Mouse (Mus musculus): ENCODE results near the gene Pdlim5. TPM values are rescaled to one million over a fixed set of nuclear protein-coding genes. Genes with fewer than 3 reads are reported as not detected.

Gene Pdlim5
- total RNA-seq, 2 experiments from 2014 or later: 24.8 to 26.8 TPM

DNA sequence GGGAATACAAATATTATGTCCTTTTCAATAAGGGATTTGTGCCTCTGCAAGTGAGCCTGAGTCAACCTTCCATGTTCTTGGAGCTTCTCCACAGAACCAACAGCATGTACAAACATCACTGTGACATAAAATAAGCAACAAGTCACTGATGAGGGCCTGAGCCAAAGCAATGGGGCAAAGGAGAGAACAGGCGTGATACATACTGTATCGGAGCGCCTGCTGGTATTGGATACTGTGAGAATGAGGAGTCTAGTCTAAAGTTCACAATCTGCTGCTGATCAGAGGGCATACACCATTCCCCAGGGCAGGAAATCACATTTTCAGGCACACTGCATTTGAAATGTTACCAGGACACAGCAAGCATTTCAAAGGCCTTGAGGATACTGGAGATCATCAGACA, 119.0 kb downstream of the Pdlim5 start:
- no peak for DNase-seq (ENCODE audit: low spot score in 2 of 2)

DNA sequence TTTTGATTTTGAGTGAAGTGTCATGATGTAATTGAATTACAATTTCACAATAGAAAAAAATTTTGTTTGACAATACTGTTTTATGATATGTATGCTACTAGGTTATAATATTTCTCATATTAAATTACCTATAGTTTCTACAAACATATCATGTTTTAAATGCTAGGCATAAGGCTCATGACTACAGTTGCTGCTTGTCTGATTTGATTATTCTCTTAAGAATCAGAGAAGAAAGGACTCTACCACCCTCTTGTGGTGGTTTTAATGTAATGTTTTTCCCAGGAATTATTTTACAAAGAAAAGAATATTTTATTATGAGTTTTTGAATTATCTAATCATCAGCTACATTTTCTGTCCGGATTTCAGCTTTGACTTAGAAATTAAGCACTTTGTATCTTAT, 120.5 kb downstream of the Pdlim5 start:
- peak in 1 of 2 experiments; percentile 16 for DNase-seq (ENCODE audit: low spot score in 2 of 2)

GRCm38 (mm10) chr3:142274451-142274850, 121.0 kb downstream of the Pdlim5 start:
- no peak for DNase-seq (ENCODE audit: low spot score in 2 of 2)

DNA sequence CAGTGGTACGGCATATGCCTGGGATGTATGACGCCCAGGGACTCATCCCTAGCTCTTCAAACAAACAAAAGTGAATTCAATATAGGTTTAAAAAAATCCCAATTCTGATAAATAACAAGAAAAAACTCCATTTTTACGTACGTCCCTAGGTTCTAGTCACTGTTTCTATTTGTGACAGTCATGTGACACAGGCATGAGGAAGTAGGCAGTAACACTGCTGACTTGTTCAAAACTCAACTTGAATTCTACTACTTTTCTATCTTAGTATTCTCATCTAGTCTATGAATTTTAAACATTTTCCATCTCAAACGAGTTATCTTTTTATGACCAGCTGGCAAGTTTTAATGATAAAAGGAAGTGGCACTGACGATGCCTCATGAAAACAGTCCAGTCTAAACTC, 122.2 kb downstream of the Pdlim5 start:
- DNase-seq (ENCODE audit: low spot score in 2 of 2): no peak

GRCm38 (mm10) chr3:142256371-142256770, 139.1 kb downstream of the Pdlim5 start:
- DNase-seq (ENCODE audit: low spot score in 2 of 2): no peak

DNA sequence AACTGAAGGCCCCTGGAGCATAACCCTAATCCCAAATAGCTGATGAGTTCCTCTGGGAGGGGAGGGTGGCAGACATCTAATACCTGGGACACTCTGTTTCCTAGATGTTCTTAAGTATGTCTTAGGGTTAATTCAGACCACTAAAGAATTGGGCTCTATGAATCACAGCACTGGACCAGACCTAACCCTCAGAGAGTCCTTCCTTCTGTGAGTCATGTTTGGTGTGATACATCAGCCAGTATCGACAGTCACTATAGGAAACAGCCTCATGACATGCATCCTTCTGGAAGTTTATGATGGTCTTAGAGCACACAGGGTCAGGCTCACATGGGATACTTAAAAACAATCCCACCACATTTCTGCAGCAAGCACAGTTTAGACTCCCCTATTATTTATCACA, 143.4 kb downstream of the Pdlim5 start:
- DNase-seq (ENCODE audit: low spot score in 2 of 2): no peak

- no peak for DNase-seq (ENCODE audit: low spot score in 2 of 2)
These were observed 146.0 kb downstream of the Pdlim5 start for GRCm38 (mm10) chr3:142249458-142249857.

DNA sequence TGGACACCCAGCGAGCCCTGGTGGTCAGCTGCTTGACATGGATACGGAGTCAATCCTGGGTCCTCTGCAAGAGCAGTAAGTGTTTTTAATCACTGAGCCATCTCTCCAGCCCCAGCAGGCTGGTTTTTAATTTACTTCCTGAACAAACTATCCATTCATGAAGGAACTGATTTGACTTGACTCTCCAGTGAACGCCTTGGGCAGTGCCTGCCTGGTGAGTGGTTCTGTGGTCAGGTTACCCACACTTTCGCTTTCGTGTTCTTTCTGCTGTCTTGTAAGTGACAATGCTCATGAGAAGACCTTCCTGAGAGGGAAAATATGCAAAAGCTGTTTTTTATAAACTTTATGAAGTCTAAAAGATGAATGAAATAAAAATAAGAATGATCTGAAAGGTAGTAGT, 152.2 kb downstream of the Pdlim5 start:
- DNase-seq (ENCODE audit: low spot score in 2 of 2): no peak

GRCm38 (mm10) chr3:142239298-142239697, 156.2 kb downstream of the Pdlim5 start:
- DNase-seq (ENCODE audit: low spot score in 2 of 2): no peak

DNA sequence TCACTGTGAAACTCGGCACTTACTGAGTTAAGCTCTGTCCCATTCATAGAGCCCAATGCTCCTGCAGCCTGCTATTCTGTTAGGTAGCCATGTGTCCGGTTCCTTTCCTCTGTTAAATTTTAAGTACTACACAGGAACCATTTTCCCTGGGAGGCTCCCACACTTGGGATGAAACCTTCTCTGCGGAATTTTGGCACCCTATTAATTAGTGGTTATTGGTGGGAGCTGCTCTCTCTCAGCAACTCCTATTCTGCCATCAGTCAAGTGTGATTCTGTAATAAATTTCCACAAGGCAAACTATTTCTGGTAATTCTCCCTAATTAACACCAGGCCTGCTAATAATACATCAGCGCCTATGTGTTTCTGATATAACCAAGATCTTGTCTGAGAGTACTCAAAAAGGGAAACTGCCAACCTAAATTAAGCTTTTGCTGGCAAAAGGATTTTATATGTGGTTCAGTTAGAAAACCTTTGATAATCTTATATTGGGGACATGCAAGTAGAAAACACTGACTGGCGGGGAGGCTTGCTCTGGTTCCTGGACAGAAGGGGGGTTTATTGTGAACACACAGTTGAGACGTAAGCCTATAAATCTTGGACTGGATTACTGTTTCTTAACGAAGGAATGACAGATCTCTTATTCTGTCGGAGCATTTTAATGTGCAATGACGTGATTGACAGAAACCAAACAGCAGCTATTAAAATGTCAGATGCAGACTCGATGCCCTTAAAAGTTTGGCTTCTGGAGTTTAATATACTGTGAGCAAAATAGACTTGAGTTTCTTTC, 157.0 kb downstream of the Pdlim5 start:
- no peak for DNase-seq (ENCODE audit: low spot score in 2 of 2)

GRCm38 (mm10) chr3:142237621-142238020, 157.9 kb downstream of the Pdlim5 start:
- DNase-seq (ENCODE audit: low spot score in 2 of 2): no peak

DNA sequence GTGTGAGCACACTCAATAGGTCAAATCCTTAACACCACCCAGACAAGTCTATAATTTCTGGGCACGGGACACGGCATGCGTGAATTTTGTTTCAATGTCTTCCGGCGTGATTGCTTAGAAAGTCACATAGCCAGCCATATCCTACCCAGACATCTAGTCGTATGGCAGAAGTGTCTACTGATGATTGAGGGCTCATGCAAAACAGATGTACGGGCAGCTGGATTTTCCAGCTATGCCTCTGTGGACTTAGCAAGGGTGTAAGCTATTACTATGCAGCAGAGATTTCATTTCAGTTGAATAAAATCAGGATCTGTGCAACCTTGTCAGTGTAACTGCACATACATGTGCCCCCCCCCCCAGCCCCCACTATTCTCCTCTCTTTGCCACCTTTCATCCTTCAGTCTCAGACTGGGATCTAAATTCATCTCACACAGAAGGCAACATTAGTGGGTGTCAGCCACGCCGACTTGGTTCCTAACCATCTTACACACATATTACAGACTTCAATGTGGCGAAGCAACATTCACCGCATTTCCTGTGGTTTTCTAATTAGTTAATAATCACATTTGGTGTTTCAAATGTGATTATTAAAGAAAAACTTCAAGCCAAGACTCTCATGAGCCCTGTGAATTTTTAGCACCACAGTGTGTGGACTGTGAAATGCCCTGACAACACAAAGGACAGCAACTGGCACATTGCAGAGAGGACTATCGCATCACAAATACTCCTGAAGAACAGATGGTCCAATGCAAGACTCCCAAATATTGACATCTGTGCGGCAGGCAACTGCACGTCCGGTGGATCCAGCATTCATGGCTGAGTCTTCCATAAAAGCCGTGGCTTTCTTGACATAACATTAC, 161.7 kb downstream of the Pdlim5 start:
- no peak for DNase-seq (ENCODE audit: low spot score in 2 of 2)

DNA sequence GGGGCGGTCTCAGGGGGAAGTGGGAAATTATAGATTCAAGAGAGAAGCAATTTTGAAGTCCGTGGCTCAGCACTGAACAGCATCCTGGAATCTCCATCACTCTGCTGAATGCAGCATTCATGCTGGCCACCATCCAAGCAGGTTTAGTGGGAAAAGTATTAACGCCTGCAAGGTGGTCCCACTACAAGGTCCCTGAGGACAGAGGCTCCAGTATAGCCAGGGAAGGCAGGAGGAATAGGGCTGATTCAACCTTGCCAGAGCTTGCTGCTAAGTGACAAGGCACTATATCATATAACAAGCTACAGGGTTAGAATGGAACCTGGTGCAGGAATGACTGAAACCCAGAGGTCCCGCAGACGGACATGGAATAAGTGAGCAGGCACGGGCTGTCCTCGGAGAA, 166.8 kb downstream of the Pdlim5 start:
- DNase-seq (ENCODE audit: low spot score in 2 of 2): no peak

GRCm38 (mm10) chr3:142222471-142223103, 172.9 kb downstream of the Pdlim5 start:
- no peak for DNase-seq (ENCODE audit: low spot score in 2 of 2)

- no peak for DNase-seq (ENCODE audit: low spot score in 2 of 2)
These were observed 175.6 kb downstream of the Pdlim5 start for GRCm38 (mm10) chr3:142219910-142220309.

- DNase-seq (ENCODE audit: low spot score in 2 of 2): no peak
These were observed 182.7 kb downstream of the Pdlim5 start for GRCm38 (mm10) chr3:142212821-142213220.

DNA sequence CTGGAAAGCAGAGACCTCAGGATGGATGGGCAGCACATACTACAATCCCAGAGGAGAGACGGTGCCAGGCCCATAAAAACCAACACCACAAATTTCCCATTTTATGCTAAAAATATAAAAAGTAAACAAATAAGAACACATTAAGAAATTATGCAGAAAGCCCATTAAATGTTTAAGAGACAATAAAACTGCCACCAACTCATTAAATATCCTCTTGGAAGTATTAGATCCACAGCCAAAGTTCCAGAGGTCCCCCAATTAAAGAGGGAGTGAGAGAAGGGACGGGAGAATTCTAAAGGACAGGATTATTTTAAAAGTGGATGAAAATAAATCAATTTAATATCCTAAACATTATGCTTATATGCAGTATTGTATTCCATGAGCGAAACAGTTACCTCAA, 183.3 kb downstream of the Pdlim5 start:
- no peak for DNase-seq (ENCODE audit: low spot score in 2 of 2)

GRCm38 (mm10) chr3:142209981-142210380, 185.5 kb downstream of the Pdlim5 start:
- DNase-seq (ENCODE audit: low spot score in 2 of 2): no peak

DNA sequence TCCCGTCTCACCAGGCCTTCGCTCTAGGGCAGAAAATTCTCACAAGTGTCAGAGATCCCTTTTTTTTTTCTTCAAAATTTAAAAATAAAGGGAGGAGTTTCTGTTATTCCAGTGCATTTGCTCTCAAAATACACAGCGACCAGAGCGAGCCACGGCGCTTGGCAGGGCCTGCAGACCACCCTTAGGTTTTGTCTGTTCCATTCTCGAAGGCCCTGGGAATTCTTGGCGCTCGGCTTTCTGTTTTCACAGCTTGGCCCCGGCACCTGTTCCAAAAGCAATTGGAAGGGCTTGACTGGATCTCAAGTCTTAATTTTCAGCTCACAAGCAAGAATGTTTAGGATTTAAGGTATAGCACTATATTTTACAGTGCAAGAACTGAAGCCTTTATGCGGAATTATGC, 186.4 kb downstream of the Pdlim5 start:
- DNase-seq (ENCODE audit: low spot score in 2 of 2): no peak

DNA sequence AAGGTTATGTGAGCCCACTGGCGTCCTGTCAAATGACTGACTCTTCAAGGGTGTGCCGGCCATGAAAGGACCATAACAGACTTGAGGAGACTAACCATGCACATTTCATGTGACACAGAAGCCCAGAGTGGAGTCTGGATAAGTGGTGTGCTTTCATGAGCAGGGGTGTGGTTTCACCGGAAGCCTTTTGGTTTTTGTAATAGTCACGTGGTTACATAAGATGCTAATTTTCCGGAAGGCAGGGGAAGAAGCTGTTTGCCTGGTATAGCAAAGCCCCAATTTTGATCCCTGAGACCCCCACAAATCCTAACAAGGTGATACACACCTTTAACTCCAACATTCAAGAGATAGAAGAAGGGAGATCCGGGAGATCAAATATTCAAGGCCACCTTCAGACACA, 188.0 kb downstream of the Pdlim5 start:
- DNase-seq (ENCODE audit: low spot score in 2 of 2): no peak

- no peak for DNase-seq (ENCODE audit: low spot score in 2 of 2)
These were observed 189.2 kb downstream of the Pdlim5 start for GRCm38 (mm10) chr3:142206316-142206715.

- DNase-seq (ENCODE audit: low spot score in 2 of 2): no peak
These were observed 199.4 kb downstream of the Pdlim5 start for GRCm38 (mm10) chr3:142196142-142196541.
